Mouse (Mus musculus) embryo, embryonic 9.5 days (tissue): ENCODE measurements around the gene Syt13.
A peak's percentile ranks its signal among the peaks of the same experiment; 100 is the strongest.

Experiments
- DNase-seq: peaks from one replicate; pipeline ENCODE4 v3.0.0-alpha.2; 2017; ENCODE audit errors: extremely low spot score

The Syt13 gene

GRCm38 (mm10) chr2:92914933-92915553, at the start of gene Syt13:
Syt13 (plus strand) TSS chr2:92915098.
- DNase-seq, result peak; percentile 57

DNA sequence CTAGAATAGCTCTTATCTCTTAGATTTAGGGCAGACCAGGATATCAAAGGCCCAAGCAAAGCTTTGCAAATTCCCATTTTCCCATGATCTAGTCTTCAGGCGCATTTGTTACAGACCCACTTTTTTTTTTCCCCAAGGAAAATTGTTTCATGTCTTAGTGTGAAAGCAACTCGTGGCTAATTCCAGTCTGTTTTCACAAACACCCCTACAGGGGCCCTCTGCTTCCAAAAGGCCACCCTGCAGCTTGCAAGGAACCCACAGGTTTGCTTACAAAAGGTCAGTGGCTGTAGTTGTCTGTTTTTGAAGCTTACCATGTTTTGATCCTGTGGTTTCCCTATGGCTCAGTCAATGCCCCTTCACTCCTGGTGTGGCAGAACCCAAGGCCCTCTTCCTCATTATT, 48.3 kb upstream of the Syt13 start:
- DNase-seq, result no peak

DNA sequence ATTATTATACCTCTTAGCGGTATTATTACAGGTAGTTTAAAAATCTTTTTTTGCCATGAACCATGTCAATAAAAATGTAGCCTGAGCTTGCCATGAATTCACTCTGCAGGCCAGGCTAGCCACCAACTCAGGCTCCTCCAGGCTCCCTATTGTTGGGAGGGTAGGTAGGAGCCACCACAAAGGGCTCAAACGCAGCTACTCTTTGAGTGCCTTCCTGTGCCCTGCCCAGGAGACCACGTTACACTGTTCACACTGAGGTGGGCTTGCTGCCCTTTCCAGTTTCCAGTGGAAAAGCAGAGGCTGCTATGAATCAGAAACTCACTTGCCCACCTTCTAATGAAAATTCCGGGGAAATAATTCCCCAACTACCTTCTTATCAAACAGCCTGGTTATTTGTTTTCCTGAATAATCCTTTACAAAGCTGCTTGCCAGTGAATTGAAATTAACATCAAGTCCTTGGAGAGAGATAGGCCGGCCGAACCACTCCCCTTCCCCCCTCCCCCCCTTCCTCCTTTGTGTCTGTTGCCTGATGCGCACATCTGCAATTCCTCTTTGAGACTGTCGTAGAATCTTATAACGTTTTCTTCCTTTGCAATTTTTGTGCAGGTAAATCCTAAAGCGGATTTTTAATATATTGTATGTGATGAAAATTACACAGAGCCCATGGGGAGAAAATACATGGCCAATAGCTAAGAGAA, 44.6 kb upstream of the Syt13 start:
- peak; percentile 37 for DNase-seq

GRCm38 (mm10) chr2:92871093-92871686, 43.7 kb upstream of the Syt13 start:
- no peak for DNase-seq

GRCm38 (mm10) chr2:92872652-92873051, 42.2 kb upstream of the Syt13 start:
- DNase-seq, result no peak

DNA sequence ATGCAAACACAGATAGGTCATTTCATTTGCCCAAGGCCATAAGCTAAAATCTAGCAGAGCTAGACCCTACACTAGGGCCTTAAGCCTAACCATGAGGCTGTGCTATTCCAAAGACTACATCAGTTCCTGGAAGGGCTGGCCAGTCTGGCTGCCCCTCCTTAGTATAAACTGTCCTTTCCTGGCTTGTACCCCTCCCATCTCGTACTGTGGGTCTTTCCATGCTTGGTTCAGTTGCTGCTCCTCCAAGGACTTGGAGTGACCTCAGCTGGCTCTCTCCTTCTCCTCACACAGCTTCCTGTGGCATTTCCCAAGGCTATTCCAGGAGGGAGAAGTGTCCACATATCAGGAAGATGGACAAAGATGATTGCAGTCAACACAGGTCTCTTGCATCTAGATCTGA, 40.3 kb upstream of the Syt13 start:
- DNase-seq, result no peak

GRCm38 (mm10) chr2:92877488-92877887, 37.4 kb upstream of the Syt13 start:
- no peak for DNase-seq

DNA sequence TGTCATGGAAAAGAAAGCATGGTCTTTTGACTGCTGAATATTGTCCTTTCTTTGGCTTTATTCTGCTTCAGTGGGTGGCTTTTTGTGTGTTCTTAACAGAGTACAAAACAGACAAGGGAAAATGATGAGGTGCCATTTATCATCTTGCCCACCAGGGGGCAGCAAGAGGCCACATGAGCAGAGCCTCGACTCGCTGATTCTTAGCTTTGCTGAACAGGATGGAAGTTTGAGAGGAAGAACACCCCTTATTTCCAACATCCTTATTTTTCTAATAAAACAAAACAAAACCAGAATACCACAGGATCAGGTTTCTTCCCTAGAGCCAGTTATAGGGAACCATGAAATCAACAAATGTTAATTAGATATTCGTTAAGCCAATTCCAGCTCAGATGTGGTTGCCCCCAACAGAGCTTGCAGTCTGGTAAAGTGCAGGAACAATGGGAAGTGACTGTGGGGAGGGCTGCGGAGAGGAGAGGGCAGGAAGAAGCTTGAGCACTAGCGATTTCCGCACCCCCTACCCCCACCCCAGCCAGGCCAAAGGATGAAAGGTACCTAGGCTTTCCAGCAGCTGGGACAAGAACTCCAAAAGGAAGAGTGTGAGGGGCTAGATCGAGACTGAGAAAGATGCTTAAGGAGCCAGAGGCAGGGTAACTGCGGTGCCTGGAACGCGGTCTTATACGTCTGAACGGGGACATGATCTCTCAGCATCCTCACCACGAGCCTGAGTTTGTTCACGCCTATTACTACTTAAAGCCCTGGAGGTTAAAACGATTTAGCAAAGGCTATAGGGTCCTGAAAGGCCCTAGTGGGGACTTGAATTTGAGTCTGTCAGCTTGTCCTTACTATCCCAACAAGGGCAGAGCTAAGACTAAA, 31.6 kb upstream of the Syt13 start:
- DNase-seq, result peak; percentile 72

GRCm38 (mm10) chr2:92883912-92884243, 31.0 kb upstream of the Syt13 start:
- peak; percentile 58 for DNase-seq

DNA sequence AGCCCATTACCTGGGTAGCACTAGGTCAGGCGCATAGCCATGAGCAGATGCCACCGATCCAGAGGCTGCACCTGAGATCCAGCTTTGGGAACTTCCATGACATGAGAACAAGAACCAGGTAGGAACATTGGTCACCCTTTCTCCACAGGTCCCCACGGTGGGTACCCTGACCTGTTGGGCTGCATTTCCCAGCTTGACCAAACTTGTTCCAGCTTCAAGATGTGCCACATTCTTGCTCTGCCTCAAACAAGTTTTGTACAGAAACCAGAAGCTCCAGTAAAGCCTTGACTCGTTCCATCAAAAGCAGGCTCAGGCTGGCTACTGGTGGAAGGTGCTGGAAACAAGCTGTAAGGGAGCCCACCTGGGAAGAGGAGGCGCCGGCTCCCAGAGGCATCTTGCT, 29.9 kb upstream of the Syt13 start:
- DNase-seq, result no peak

DNA sequence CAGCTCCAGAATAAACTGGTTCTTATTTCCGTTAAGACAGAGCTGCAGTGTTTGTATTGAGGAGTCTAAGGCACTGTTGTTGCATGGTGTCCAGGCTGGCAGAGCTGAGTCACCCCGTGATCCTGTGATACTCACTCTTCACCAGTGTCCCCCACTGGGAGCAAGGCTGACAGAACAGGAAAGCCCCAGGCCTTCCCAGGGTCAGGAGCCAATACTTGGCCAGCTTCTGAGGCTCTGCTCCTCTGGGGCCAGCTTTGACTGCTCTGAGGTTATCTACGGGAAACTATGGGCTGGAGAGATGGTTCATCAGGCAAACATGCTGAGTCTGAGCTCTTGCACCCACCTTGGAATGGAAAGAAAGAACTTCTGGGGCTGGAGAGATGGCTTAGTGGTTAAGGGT, 28.0 kb upstream of the Syt13 start:
- DNase-seq, result no peak

DNA sequence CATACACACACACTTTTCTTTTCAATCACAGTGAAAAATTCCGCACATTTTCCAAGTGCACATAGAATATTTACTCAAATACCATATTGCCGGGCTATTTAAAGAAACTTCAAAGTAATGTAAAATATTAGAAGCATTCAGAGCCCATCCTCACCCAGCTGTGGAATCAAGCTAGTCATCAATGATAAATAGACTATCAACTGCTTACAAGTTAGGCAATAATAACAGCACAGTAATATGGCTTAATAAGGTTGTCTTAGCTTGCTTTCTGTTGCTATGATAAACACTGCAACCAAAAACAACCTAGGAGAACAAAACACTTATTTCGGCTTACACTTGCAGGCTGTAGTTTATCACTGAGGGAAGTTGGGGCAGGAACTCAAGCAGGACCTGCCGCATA, 22.4 kb upstream of the Syt13 start:
- DNase-seq, result no peak

DNA sequence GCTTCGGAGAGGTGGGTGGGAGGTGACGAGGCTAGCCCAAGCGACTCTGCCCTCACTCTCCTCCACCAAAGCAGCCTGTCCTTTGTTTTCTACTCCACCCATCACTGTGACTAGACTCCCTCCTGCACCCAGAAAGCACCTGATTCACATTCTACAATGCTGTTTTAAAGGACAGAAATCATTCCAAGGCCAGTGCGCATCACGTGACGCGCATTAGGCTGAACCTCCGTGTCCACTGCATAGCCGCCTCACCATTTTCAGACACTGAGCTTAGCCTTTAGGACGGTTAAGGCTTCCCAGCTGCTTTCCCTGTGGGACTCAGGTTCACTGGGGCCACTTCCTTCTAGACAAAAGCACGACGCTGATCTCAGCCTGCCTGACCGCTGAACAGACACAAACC, 11.2 kb upstream of the Syt13 start:
- DNase-seq, result no peak

DNA sequence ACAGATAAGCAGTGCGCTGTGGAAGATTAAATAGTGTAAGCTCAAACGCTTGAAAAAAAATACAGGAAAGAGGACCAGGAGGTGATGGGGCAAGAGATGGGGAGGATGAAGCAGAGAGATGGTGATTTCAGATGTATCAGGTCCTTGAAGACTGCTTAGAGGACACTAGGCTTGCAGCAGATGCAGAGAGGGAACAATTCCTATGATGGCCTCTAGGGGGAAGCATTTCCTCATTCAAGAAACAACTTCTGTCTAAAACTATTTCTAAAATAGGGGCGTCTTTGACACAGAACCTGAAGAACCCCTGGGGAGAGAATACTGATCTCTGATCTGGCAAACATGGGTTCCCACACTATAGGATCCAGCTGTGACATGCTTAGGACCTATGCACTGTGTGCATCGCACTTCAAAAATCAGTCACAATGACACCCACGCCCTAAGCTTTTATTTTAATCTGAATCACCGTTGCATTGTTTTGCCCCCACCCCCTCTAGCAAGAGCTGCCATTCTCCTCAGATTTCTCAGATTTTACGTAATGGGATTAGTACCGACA, 10.5 kb upstream of the Syt13 start:
- DNase-seq, result peak; percentile 65

- peak; percentile 15 for DNase-seq
Observed at GRCm38 (mm10) chr2:92910371-92910770, 4.5 kb upstream of the Syt13 start.

- DNase-seq, result no peak
Observed at GRCm38 (mm10) chr2:92912312-92912711, 2.6 kb upstream of the Syt13 start.

GRCm38 (mm10) chr2:92913295-92913694, 1.6 kb upstream of the Syt13 start:
- no peak for DNase-seq

DNA sequence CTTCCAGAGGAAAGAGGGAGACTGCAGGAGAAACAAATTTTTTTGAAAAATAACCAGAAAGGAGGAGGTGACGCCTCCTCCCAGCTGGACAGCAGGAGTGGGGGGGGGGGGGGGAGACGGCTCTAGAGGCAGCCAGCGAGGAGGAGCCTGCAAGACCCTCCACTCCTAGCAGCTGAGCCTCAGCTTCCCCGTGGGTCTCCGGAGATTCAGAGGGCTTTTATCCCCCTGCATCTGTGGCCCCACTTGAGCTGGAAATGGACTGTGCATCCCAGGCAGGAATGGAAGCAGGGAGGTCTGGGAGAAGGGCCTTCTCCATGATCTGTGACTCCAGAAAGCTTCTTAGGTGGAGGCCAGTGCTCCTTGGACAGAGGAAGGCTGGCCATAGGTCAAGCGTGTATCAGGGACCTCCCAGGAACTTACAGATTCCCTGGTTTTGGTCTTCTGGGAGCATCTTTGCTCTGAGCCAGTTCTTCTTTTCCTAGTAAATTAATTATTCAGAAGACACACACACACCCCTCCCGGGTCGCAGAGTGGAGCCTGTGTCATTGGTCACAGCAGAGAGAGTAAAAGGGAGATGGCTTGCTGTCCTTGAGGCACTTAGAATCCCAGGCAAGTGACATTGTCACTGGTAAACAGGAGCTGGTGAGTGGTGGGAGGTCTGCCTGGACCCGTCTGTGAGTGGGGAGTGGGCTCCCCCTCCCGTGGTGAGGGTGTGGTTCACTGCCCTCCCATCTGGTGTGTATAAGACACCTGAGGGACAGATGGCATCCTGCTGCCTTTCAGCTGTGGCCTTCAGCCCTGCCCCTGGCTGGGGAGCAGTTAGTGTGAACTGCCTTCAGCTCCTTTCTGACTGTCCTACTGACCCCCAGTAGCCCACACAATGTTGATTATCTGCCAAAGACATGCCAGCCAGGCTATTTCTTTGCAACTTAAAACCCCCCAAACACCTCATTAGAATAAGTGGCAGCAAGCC, 1.0 kb downstream of the Syt13 start:
- DNase-seq, result peak; percentile 12

DNA sequence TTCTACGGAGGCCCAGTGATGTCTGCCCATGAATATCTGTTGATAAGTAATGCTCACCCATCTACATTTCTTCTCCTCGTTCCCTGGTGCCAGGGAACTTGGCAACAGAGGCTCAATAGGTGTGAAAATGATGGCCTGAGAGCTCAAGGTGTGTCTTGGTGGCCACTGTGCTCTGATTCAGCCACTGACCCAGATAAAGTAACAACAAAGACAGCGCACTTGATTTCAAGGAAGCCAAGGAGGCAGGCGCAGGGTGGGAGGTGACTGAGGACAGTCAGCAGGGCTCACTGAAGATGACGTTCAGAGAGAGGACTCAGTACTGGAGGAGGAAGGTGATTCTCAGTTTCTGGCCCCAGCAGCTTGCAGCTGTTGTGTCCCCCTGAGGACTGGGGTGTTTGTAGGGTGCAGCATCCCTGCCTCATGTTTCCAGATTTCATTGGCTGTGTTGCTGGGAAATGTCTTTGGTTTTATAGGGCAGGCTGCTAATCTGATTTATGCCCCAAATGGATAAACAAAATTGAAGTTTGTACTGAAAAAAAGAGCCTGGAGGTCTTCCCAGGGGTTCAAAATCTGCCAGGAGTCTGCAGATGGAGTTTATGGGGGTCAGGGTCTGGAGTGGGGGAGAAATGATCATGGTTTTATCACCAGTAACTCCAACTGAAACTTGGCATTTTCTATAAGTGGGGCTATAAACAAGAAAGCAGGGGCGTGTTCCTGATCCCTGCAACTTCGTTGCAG, 2.7 kb downstream of the Syt13 start:
- DNase-seq, result no peak

- no peak for DNase-seq
Observed at GRCm38 (mm10) chr2:92920709-92921108, 5.8 kb downstream of the Syt13 start.
